Mouse (Mus musculus): ENCODE data around the gene Gm3183.
"Not testable (repeated sequence)": the region's sequence is repeated elsewhere in the genome, so short reads cannot be mapped to it uniquely, and the experiment has no call there.

Gm3183 gene

GRCm38 (mm10) chr5:94865136-94865535, at the start of gene Gm3183:
Gene Gm3183, plus strand, starts transcription at chr5:94865436.
- H3K4me3 ChIP-seq (replicated peaks; ENCODE audit: low read length); H3K9me3 ChIP-seq (ENCODE audit: low read length); H3K36me3 ChIP-seq (ENCODE audit: insufficient read depth, low read length); H3K27me3 ChIP-seq (ENCODE audit: insufficient read depth, low read length); H3K4me1 ChIP-seq (replicated peaks; ENCODE audit: low read depth, low read length): not testable (repeated sequence)

Data from E14TG2a.4 (cell line).